ENCODE assay signal across 17 mouse cellular contexts in genomic region chr5:137837110-137837509, GRCm38 (mm10). TPM values are rescaled to one million over a fixed set of nuclear protein-coding genes. Genes with fewer than 3 reads are reported as not detected.
DNase-seq lines count a peak whose midpoint lies in the region; ATAC-seq and TF ChIP-seq lines count a peak whose summit lies in the region.
"Not testable (repeated sequence)": the region's sequence is repeated elsewhere in the genome, so short reads cannot be mapped to it uniquely, and the experiment has no call there.
"Had no signal": no experiment of that assay in that cellular context is flagged by ENCODE, and none has a peak within 500 bp of the region (broad histone marks: within the 10 kb centered on the region; RNA-seq: fewer than 3 reads in every experiment).

No protein-coding gene starts in this region.

- not testable (repeated sequence) for TF ChIP-seq CTCF in bone marrow, adult 2 months (IDR thresholded peaks at IDR 0.05; ENCODE audit: control insufficient read depth, insufficient read depth, low read length)

- peak overlapping the region; percentile 88; the same call in 1 of the 2 replicates for H3K27ac ChIP-seq in bone marrow, adult 2 months (ENCODE audit: control insufficient read depth, insufficient read depth, low read depth, low read length, poor library complexity)

- peak; percentile 77 for ATAC-seq in granulocyte monocyte progenitor cell, adult 5-6 weeks (replicated peaks; ENCODE audit: poor library complexity, severe bottlenecking)
- ATAC-seq in hematopoietic stem cell, adult 5-6 weeks (replicated peaks in 1 of 2; ENCODE audit: insufficient read depth in 1 of 2, low FRiP score in 2 of 2, low TSS enrichment in 1 of 2, low read depth in 1 of 2, poor library complexity in 2 of 2, severe bottlenecking in 2 of 2): peak; percentile 32 to 71; a peak in 2 of 4 replicates
- ATAC-seq in megakaryocyte, adult 5-6 weeks (ENCODE audit: poor library complexity, severe bottlenecking): peak; percentile 65
- peak; percentile 57 for ATAC-seq in monocyte, adult 5-6 weeks (replicated peaks; ENCODE audit: insufficient number of reproducible peaks, low FRiP score, low TSS enrichment, poor library complexity, severe bottlenecking)

- TF ChIP-seq POLR2A in bone marrow, adult 2 months (IDR thresholded peaks at IDR 0.05; ENCODE audit: borderline replicate concordance, control insufficient read depth, low read depth, low read length): not testable (repeated sequence)

- peak; percentile 7 to 45 for DNase-seq in spleen, postnatal 4 days (ENCODE audit: low spot score in 2 of 2)

- H3K4me1 ChIP-seq in bone marrow, adult 2 months (ENCODE audit: control insufficient read depth, insufficient read depth, low read length): not testable (repeated sequence)

- H3K4me3 ChIP-seq in bone marrow, adult 2 months (replicated peaks; ENCODE audit: control insufficient read depth, low read depth, low read length): not testable (repeated sequence)

RNA-seq across cellular contexts. Expression of gene Pilra, which starts 1.0 kb away (rescaled TPM):
- polyA plus RNA-seq in bone marrow, adult 2 months (2011; ENCODE audit: insufficient read depth, insufficient read length, low replicate concordance, missing spikeins): 27.5 and 45.8 TPM in 2 replicates
- 3.2 and 4.0 TPM in 2 replicates for total RNA-seq in granulocyte monocyte progenitor cell, adult 5-6 weeks (2014; fragmentation: Nextera tagmentation)
- 11.4 and 12.7 TPM in 2 replicates for total RNA-seq in granulocyte monocyte progenitor cell, adult 5-6 weeks (2017)
- total RNA-seq in hematopoietic stem cell, adult 5-6 weeks (2017): 17.7 and 22.2 TPM in 2 replicates
- 65.2 and 103 TPM in 2 replicates for total RNA-seq in megakaryocyte, adult 5-6 weeks (2015)
- total RNA-seq in megakaryocyte, adult 5-6 weeks (2017): 95.8 and 100 TPM in 2 replicates
- total RNA-seq in monocyte, adult 5-6 weeks (2017): 231 to 298 TPM (median 257 TPM) in 3 replicates
- polyA plus RNA-seq: activated CD4-positive, CD25-positive, alpha-beta regulatory T cell, adult 4 months had no signal

RNA-seq across cellular contexts. Expression of gene Pilrb1, which starts 20.8 kb away (rescaled TPM):
- 12.3 and 32.6 TPM in 2 replicates for polyA plus RNA-seq in bone marrow, adult 2 months (2011; ENCODE audit: insufficient read depth, insufficient read length, low replicate concordance, missing spikeins)
- 3.5 and 12.1 TPM in 2 replicates for total RNA-seq in granulocyte monocyte progenitor cell, adult 5-6 weeks (2014; fragmentation: Nextera tagmentation)
- 7.2 and 7.6 TPM in 2 replicates for total RNA-seq in granulocyte monocyte progenitor cell, adult 5-6 weeks (2017)
- 6.0 and 12.3 TPM in 2 replicates for total RNA-seq in hematopoietic stem cell, adult 5-6 weeks (2017)
- 94.9 and 109 TPM in 2 replicates for total RNA-seq in megakaryocyte, adult 5-6 weeks (2015)
- total RNA-seq in megakaryocyte, adult 5-6 weeks (2017): 82.8 and 86.5 TPM in 2 replicates
- total RNA-seq in monocyte, adult 5-6 weeks (2017): 98.4 to 185 TPM (median 149 TPM) in 3 replicates
- total RNA-seq: CH12.LX; forebrain, postnatal 0 days had no signal
- polyA plus RNA-seq: cerebellum, adult 2 months; cortical plate, adult 2 months; forebrain, embryonic 11.5 days; forebrain, embryonic 13.5 days; forebrain, embryonic 15.5 days; forebrain, postnatal 0 days; G1E; Patski had no signal

RNA-seq across cellular contexts. Expression of gene Pilrb2, which starts 34.5 kb away (rescaled TPM):
- 30.9 and 80.6 TPM in 2 replicates for polyA plus RNA-seq in bone marrow, adult 2 months (2011; ENCODE audit: insufficient read depth, insufficient read length, low replicate concordance, missing spikeins)
- total RNA-seq in granulocyte monocyte progenitor cell, adult 5-6 weeks (2014; fragmentation: Nextera tagmentation): 3.2 and 13.2 TPM in 2 replicates
- 4.3 and 10.3 TPM in 2 replicates for total RNA-seq in granulocyte monocyte progenitor cell, adult 5-6 weeks (2017)
- 3.7 and 17.8 TPM in 2 replicates for total RNA-seq in hematopoietic stem cell, adult 5-6 weeks (2017)
- total RNA-seq in megakaryocyte, adult 5-6 weeks (2015): 106 and 132 TPM in 2 replicates
- total RNA-seq in megakaryocyte, adult 5-6 weeks (2017): 62.6 and 73.1 TPM in 2 replicates
- total RNA-seq in monocyte, adult 5-6 weeks (2017): 111 to 176 TPM (median 151 TPM) in 3 replicates
- total RNA-seq: CH12.LX; forebrain, postnatal 0 days had no signal
- polyA plus RNA-seq: activated CD4-positive, CD25-positive, alpha-beta regulatory T cell, adult 4 months; embryonic facial prominence, embryonic 10.5 days; forebrain, embryonic 11.5 days; forebrain, embryonic 13.5 days; forebrain, embryonic 15.5 days; forebrain, postnatal 0 days; Patski had no signal

RNA-seq across cellular contexts. Expression of gene Zcwpw1, which starts 49.5 kb away (rescaled TPM):
- 9.5 and 18.7 TPM in 2 replicates for polyA plus RNA-seq in bone marrow, adult 2 months (2011; ENCODE audit: insufficient read depth, insufficient read length, low replicate concordance, missing spikeins)
- 1.0 and 2.6 TPM in 2 replicates for total RNA-seq in granulocyte monocyte progenitor cell, adult 5-6 weeks (2014; fragmentation: Nextera tagmentation)
- 12.7 and 13.0 TPM in 2 replicates for total RNA-seq in granulocyte monocyte progenitor cell, adult 5-6 weeks (2017)
- 21.3 and 27.6 TPM in 2 replicates for total RNA-seq in hematopoietic stem cell, adult 5-6 weeks (2017)
- total RNA-seq in megakaryocyte, adult 5-6 weeks (2015): 6.4 and 10.0 TPM in 2 replicates
- total RNA-seq in megakaryocyte, adult 5-6 weeks (2017): 16.1 and 18.1 TPM in 2 replicates
- 5.5 to 18.4 TPM (median 12.3 TPM) in 3 replicates for total RNA-seq in monocyte, adult 5-6 weeks (2017)

RNA-seq across cellular contexts. Expression of gene Mepce, which starts 49.7 kb away (rescaled TPM):
- 25.6 and 45.6 TPM in 2 replicates for polyA plus RNA-seq in bone marrow, adult 2 months (2011; ENCODE audit: insufficient read depth, insufficient read length, low replicate concordance, missing spikeins)
- 33.9 and 35.2 TPM in 2 replicates for total RNA-seq in granulocyte monocyte progenitor cell, adult 5-6 weeks (2014; fragmentation: Nextera tagmentation)
- total RNA-seq in granulocyte monocyte progenitor cell, adult 5-6 weeks (2017): 14.5 and 48.4 TPM in 2 replicates
- 30.4 and 31.8 TPM in 2 replicates for total RNA-seq in hematopoietic stem cell, adult 5-6 weeks (2017)
- 20.9 and 24.0 TPM in 2 replicates for total RNA-seq in megakaryocyte, adult 5-6 weeks (2015)
- total RNA-seq in megakaryocyte, adult 5-6 weeks (2017): 16.2 and 22.8 TPM in 2 replicates
- 20.7 to 27.6 TPM (median 21.5 TPM) in 3 replicates for total RNA-seq in monocyte, adult 5-6 weeks (2017)
